Mouse (Mus musculus): ENCODE measurements around the gene Strada. TPM values are rescaled to one million over a fixed set of nuclear protein-coding genes. Genes with fewer than 3 reads are reported as not detected.
A peak's percentile ranks its signal among the peaks of the same experiment; 100 is the strongest.
"Not testable (repeated sequence)": the region's sequence is repeated elsewhere in the genome, so short reads cannot be mapped to it uniquely, and the experiment has no call there.

The Strada gene
- polyA plus RNA-seq, 1 experiment from 2014 or later = 24.0 TPM

GRCm38 (mm10) chr11:106214856-106215255 lies 12.9 kb upstream of the Strada start:
- Histone ChIP-seq H3K9ac (ENCODE audit: low read depth, low read length) (peak overlapping the region; percentile 90), H3K4me1 (ENCODE audit: control insufficient read depth, insufficient read depth, low read length) (peaks cover 22% of the 10 kb centered on the region), H3K27me3 (replicated peaks; ENCODE audit: control insufficient read depth, insufficient read depth, low read length) (no peaks in the 10 kb centered on the region), H3K27ac (replicated peaks; ENCODE audit: low read depth, low read length) (no peak overlapping the region), H3K4me2 (ENCODE audit: low read depth, low read length) (peak overlapping the region; percentile 71), H3K36me3 (ENCODE audit: control insufficient read depth, insufficient read depth, low read length) (peaks cover 33% of the 10 kb centered on the region), H3K4me3 (ENCODE audit: low read depth, low read length) (peak overlapping the region; percentile 58), H3K9me3 (ENCODE audit: control insufficient read depth, low read length) (no peaks in the 10 kb centered on the region)
- ATAC-seq (ENCODE audit: low read depth) = no peak
- no peak for DNase-seq (ENCODE audit: low spot score)
- WGBS = 88% methylated on average over 5 of the region's 5 CpGs

GRCm38 (mm10) chr11:106212771-106213170 lies 10.8 kb upstream of the Strada start:
- Histone ChIP-seq H3K27ac (replicated peaks; ENCODE audit: low read depth, low read length) (no peak overlapping the region), H3K27me3 (replicated peaks; ENCODE audit: control insufficient read depth, insufficient read depth, low read length) (no peaks in the 10 kb centered on the region), H3K9ac (ENCODE audit: low read depth, low read length) (no peak overlapping the region), H3K4me3 (ENCODE audit: low read depth, low read length) (no peak overlapping the region), H3K9me3 (ENCODE audit: control insufficient read depth, low read length) (no peaks in the 10 kb centered on the region), H3K4me1 (ENCODE audit: control insufficient read depth, insufficient read depth, low read length) (peaks cover 12% of the 10 kb centered on the region), H3K36me3 (ENCODE audit: control insufficient read depth, insufficient read depth, low read length) (peaks cover 54% of the 10 kb centered on the region), H3K4me2 (ENCODE audit: low read depth, low read length) (no peak overlapping the region)
- ATAC-seq (ENCODE audit: low read depth) = no peak
- DNase-seq (ENCODE audit: low spot score) = no peak
- WGBS = 81% methylated on average over 8 of the region's 8 CpGs

- H3K9me3 ChIP-seq (ENCODE audit: control insufficient read depth, low read length) = no peaks in the 10 kb centered on the region
- H3K4me1 ChIP-seq (ENCODE audit: control insufficient read depth, insufficient read depth, low read length) = no peaks in the 10 kb centered on the region
- H3K4me3 ChIP-seq (ENCODE audit: low read depth, low read length) = no peak overlapping the region
- H3K4me2 ChIP-seq (ENCODE audit: low read depth, low read length) = no peak overlapping the region
- DNase-seq (ENCODE audit: low spot score) = no peak
- H3K27me3 ChIP-seq (replicated peaks; ENCODE audit: control insufficient read depth, insufficient read depth, low read length) = no peaks in the 10 kb centered on the region
- peaks cover 94% of the 10 kb centered on the region for H3K36me3 ChIP-seq (ENCODE audit: control insufficient read depth, insufficient read depth, low read length)
- no peak overlapping the region for H3K27ac ChIP-seq (replicated peaks; ENCODE audit: low read depth, low read length)
- no peak for ATAC-seq (ENCODE audit: low read depth)
- WGBS = 94% methylated on average over 19 of the region's 19 CpGs
- H3K9ac ChIP-seq (ENCODE audit: low read depth, low read length) = no peak overlapping the region
Observed at GRCm38 (mm10) chr11:106201337-106202122, 438 bp downstream of the Strada start.

GRCm38 (mm10) chr11:106200756-106201155 lies 1.2 kb downstream of the Strada start:
- ATAC-seq (ENCODE audit: low read depth) (no peak), DNase-seq (ENCODE audit: low spot score) (no peak)
- Histone ChIP-seq H3K4me2 (ENCODE audit: low read depth, low read length) (no peak overlapping the region), H3K27ac (replicated peaks; ENCODE audit: low read depth, low read length) (no peak overlapping the region), H3K4me1 (ENCODE audit: control insufficient read depth, insufficient read depth, low read length) (no peaks in the 10 kb centered on the region), H3K9me3 (ENCODE audit: control insufficient read depth, low read length) (no peaks in the 10 kb centered on the region), H3K27me3 (replicated peaks; ENCODE audit: control insufficient read depth, insufficient read depth, low read length) (no peaks in the 10 kb centered on the region), H3K9ac (ENCODE audit: low read depth, low read length) (no peak overlapping the region), H3K4me3 (ENCODE audit: low read depth, low read length) (no peak overlapping the region), H3K36me3 (ENCODE audit: control insufficient read depth, insufficient read depth, low read length) (peaks cover 88% of the 10 kb centered on the region)
- 83% methylated on average over 6 of the region's 6 CpGs for WGBS

GRCm38 (mm10) chr11:106199997-106200396 lies 2.0 kb downstream of the Strada start:
- H3K4me2 ChIP-seq (ENCODE audit: low read depth, low read length); H3K4me3 ChIP-seq (ENCODE audit: low read depth, low read length); H3K9me3 ChIP-seq (ENCODE audit: control insufficient read depth, low read length); DNase-seq (ENCODE audit: low spot score); H3K27me3 ChIP-seq (replicated peaks; ENCODE audit: control insufficient read depth, insufficient read depth, low read length); H3K27ac ChIP-seq (replicated peaks; ENCODE audit: low read depth, low read length); H3K4me1 ChIP-seq (ENCODE audit: control insufficient read depth, insufficient read depth, low read length); ATAC-seq (ENCODE audit: low read depth); H3K9ac ChIP-seq (ENCODE audit: low read depth, low read length): not testable (repeated sequence)
- peaks cover 81% of the 10 kb centered on the region for H3K36me3 ChIP-seq (ENCODE audit: control insufficient read depth, insufficient read depth, low read length)
- 94% methylated on average over 7 of the region's 7 CpGs for WGBS

GRCm38 (mm10) chr11:106198277-106198676 lies 3.7 kb downstream of the Strada start:
- H3K36me3 ChIP-seq (ENCODE audit: control insufficient read depth, insufficient read depth, low read length) = peaks cover 64% of the 10 kb centered on the region
- no peaks in the 10 kb centered on the region for H3K4me1 ChIP-seq (ENCODE audit: control insufficient read depth, insufficient read depth, low read length)
- no peak overlapping the region for H3K4me3 ChIP-seq (ENCODE audit: low read depth, low read length)
- H3K9me3 ChIP-seq (ENCODE audit: control insufficient read depth, low read length) = no peaks in the 10 kb centered on the region
- H3K4me2 ChIP-seq (ENCODE audit: low read depth, low read length) = no peak overlapping the region
- DNase-seq (ENCODE audit: low spot score) (no peak), ATAC-seq (ENCODE audit: low read depth) (no peak)
- WGBS = 84% methylated on average over 4 of the region's 4 CpGs
- H3K27ac ChIP-seq (replicated peaks; ENCODE audit: low read depth, low read length) = no peak overlapping the region
- H3K9ac ChIP-seq (ENCODE audit: low read depth, low read length) = no peak overlapping the region
- no peaks in the 10 kb centered on the region for H3K27me3 ChIP-seq (replicated peaks; ENCODE audit: control insufficient read depth, insufficient read depth, low read length)

GRCm38 (mm10) chr11:106195341-106195740 lies 6.6 kb downstream of the Strada start:
- Histone ChIP-seq H3K4me2 (ENCODE audit: low read depth, low read length) (no peak overlapping the region), H3K27ac (replicated peaks; ENCODE audit: low read depth, low read length) (no peak overlapping the region), H3K9ac (ENCODE audit: low read depth, low read length) (no peak overlapping the region), H3K36me3 (ENCODE audit: control insufficient read depth, insufficient read depth, low read length) (peaks cover 35% of the 10 kb centered on the region), H3K4me1 (ENCODE audit: control insufficient read depth, insufficient read depth, low read length) (peaks cover 5% of the 10 kb centered on the region), H3K27me3 (replicated peaks; ENCODE audit: control insufficient read depth, insufficient read depth, low read length) (no peaks in the 10 kb centered on the region), H3K9me3 (ENCODE audit: control insufficient read depth, low read length) (no peaks in the 10 kb centered on the region), H3K4me3 (ENCODE audit: low read depth, low read length) (no peak overlapping the region)
- ATAC-seq (ENCODE audit: low read depth) (no peak), DNase-seq (ENCODE audit: low spot score) (peak; percentile 8)

- peaks cover 32% of the 10 kb centered on the region for H3K36me3 ChIP-seq (ENCODE audit: control insufficient read depth, insufficient read depth, low read length)
- H3K27me3 ChIP-seq (replicated peaks; ENCODE audit: control insufficient read depth, insufficient read depth, low read length) = no peaks in the 10 kb centered on the region
- DNase-seq (ENCODE audit: low spot score) (no peak), ATAC-seq (ENCODE audit: low read depth) (no peak)
- H3K4me3 ChIP-seq (ENCODE audit: low read depth, low read length) = no peak overlapping the region
- H3K4me2 ChIP-seq (ENCODE audit: low read depth, low read length) = no peak overlapping the region
- H3K27ac ChIP-seq (replicated peaks; ENCODE audit: low read depth, low read length) = no peak overlapping the region
- H3K4me1 ChIP-seq (ENCODE audit: control insufficient read depth, insufficient read depth, low read length) = peaks cover 5% of the 10 kb centered on the region
- H3K9me3 ChIP-seq (ENCODE audit: control insufficient read depth, low read length) = no peaks in the 10 kb centered on the region
- H3K9ac ChIP-seq (ENCODE audit: low read depth, low read length) = no peak overlapping the region
- 89% methylated on average over 7 of the region's 7 CpGs for WGBS
Observed at GRCm38 (mm10) chr11:106194891-106195290, 7.1 kb downstream of the Strada start.

GRCm38 (mm10) chr11:106194155-106194541 lies 7.8 kb downstream of the Strada start:
- H3K4me1 ChIP-seq (ENCODE audit: control insufficient read depth, insufficient read depth, low read length) = peaks cover 5% of the 10 kb centered on the region
- DNase-seq (ENCODE audit: low spot score) (no peak), ATAC-seq (ENCODE audit: low read depth) (no peak)
- peak overlapping the region; percentile 78 for H3K4me3 ChIP-seq (ENCODE audit: low read depth, low read length)
- peak overlapping the region; percentile 74 for H3K4me2 ChIP-seq (ENCODE audit: low read depth, low read length)
- H3K9me3 ChIP-seq (ENCODE audit: control insufficient read depth, low read length) = no peaks in the 10 kb centered on the region
- peak overlapping the region; percentile 82 for H3K27ac ChIP-seq (replicated peaks; ENCODE audit: low read depth, low read length)
- peak overlapping the region; percentile 82 for H3K9ac ChIP-seq (ENCODE audit: low read depth, low read length)
- no peaks in the 10 kb centered on the region for H3K27me3 ChIP-seq (replicated peaks; ENCODE audit: control insufficient read depth, insufficient read depth, low read length)
- 28% methylated on average over 3 of the region's 3 CpGs for WGBS
- peaks cover 28% of the 10 kb centered on the region for H3K36me3 ChIP-seq (ENCODE audit: control insufficient read depth, insufficient read depth, low read length)

Data from embryonic facial prominence, embryonic 14.5 days (tissue).